Mouse (Mus musculus): Measurements from ENCODE around the gene Hsdl1.

DNA sequence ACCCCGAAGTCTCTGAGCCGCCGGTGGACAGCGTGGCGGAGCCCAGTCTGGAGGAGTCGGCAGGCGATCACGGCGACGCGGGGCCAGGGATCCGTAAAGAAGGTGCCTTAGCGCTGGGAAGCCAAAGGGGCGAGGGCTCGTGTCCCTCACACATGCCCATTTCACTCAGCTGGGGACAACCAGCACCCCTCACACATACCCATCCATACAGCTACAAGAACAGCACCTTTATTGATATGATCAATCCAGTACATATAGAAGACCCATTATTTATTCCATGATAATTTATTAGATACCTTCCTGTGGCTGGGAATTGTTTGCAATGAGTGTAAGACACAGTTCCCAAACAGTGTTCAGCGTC is 363 bp upstream of the Hsdl1 start:
- no peak for TF ChIP-seq EP300 (optimal IDR thresholded peaks at IDR 0.05)
- TF ChIP-seq CTCF (IDR thresholded peaks at IDR 0.05; ENCODE audit: low read depth) = no peak

Measured in stomach, postnatal 0 days (tissue).